Mouse (Mus musculus) kidney, adult 2 months (tissue): ENCODE data around the gene Slc25a11.

Experiments used
- CTCF ChIP-seq: fragments of 200-500 bp; conservative IDR thresholded peaks from 2 replicates; pipeline ENCODE4 v1.5.1; 2011; ENCODE audit warnings: low read depth, mild to moderate bottlenecking, control low read depth, low read length, moderate library complexity, mixed read lengths; ENCODE audit not compliant: insufficient read depth, insufficient read length
- POLR2A ChIP-seq: fragments of 200-500 bp; IDR thresholded peaks from one replicate; pipeline ENCODE4 v1.6.1; 2011; ENCODE audit warnings: low read depth, low read length, control low read depth

GRCm38 (mm10) chr11:70612505-70612904 lies 34.8 kb downstream of the Slc25a11 start:
- TF ChIP-seq POLR2A: no peak
- peak; percentile 47; the same call in 1 of the 2 replicates for TF ChIP-seq CTCF
